Mouse (Mus musculus) v-Abl transformed pro-B cells (cell line): Measurements from ENCODE around the gene Chrdl2.
"Not testable (repeated sequence)": the region's sequence is repeated elsewhere in the genome, so short reads cannot be mapped to it uniquely, and the experiment has no call there.

Experiments used
- in situ Hi-C, 2 experiments: fragments of 400-800 bp; cut with MboI; formaldehyde crosslinking; loops; one replicate each; pipeline ENCODE4 v1.15.1; 2025; ENCODE audit not compliant: unreplicated experiment in 2 of 2

The Chrdl2 gene

DNA sequence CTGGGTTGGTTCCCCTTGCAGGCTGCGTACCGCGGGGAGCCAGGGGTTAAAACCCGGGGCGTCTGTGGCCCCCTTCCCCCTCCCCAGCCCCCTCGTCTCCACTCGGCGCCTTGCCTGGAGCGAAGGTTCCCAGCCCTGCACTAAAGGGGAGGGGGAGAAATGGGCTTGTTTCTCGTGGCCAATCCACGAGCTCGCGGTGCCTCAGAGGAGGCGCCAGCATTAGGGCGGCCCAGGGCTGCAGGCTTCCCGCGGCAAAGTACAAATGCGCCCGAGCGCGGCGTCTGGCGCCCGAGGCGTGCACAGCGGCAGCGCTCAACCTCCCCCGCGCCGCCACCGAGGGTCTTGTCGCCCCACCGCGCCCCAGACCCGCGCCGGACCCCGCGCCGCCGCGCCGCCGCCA lies at the start of gene Chrdl2:
Gene Chrdl2, plus strand, starts transcription at position 383 of the 400 bp plus-strand sequence.
- in situ Hi-C loops, result no loop called here

GRCm38 (mm10) chr7:99957226-99957965 lies 48.6 kb upstream of the Chrdl2 start:
- in situ Hi-C loops, result no loop called here

GRCm38 (mm10) chr7:99960571-99960970 lies 45.4 kb upstream of the Chrdl2 start:
- in situ Hi-C loops, result not testable (repeated sequence)

DNA sequence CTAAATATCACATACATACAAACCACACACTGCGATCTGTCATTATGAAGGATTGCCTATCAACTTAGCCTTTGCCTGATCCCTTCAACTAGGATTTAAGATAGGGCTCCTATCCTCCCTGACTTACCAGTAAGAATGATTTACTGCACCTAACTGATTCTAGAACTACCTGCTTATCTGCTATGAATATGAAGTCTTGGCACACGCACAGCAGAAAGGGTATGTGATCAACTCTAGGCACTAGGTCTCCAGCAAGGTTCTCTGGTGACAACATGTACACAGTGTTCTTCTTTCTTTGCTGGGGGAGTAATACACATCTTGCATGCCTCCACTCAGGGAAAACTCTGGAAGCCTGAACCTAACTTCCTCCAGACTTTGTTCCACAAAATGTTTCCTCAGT lies 44.5 kb upstream of the Chrdl2 start:
- in situ Hi-C loops, result no loop called here

DNA sequence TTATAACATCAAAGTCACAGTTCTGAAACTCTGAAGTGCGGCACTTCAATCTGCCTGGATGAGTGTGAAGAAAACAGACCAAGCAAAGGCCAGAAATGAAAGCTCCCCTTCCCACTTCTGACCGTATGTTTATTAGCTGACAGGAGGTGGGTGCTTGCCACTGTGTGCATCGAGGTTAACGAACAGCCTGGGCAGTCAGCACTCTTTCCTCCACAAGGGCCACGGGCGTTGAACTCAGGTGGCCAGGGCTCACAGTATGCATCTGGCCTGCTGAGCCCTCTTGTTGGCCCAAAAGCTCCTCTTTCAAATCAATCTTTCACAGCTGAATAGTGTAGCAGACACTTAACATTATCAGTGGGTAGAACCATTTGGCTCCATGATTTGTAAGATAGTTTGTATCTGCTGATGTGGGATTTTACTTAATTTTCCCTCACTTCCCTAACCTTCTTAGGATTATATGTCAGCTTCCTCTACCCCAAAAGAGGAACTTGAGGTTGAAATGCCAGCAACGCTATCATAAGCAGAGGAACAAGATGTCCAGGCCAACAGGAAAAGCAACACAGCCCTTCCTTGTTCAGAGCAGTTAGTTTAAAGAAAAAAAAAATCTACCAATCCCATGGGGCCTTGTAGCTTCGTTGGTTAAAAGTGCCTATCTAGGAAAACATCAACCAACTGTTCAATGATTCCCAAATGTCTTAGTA lies 43.3 kb upstream of the Chrdl2 start:
- in situ Hi-C loops, result no loop called here

- in situ Hi-C loops, result no loop called here
Observed at GRCm38 (mm10) chr7:99963237-99963860, 42.6 kb upstream of the Chrdl2 start.

DNA sequence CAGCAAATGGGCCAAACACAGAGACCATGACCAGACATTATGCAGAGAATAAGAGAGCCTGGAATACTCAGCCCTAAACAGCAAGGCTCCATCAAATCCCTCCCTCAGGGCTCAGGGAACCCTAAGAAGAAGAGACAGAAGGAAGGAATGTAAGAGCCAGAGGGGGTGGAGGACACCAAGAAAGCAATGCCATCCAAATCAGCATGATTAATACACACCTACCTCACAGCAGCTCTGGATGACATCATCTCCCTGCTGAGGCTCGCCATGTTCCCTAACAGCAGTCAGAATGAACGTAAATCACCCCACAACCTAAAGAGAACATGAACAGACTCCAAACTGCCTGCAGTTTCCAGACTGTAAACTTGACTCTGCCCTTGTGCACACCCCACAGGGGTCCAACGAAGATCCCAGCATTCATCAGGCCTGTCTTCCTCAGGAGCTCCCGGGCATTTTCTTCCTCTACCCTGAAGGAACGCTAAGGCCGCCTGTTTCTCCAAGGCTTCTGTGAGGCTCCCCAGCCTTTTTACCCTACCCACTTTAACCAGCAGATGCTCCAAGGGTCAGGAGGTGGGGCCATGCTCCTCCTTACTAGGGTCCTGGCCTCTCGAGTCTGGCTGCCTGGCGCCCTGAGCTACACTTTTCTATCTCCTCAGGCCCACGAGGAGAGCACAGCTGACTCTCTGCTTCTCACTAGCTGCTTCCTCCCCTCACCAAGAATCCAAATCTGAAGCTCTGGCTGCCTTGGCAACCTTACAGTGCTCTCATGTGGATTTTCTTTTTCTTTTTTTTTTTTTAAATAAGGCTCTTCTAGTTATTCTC lies 40.7 kb upstream of the Chrdl2 start:
- in situ Hi-C loops, result no loop called here

- in situ Hi-C loops, result no loop called here
Observed at GRCm38 (mm10) chr7:99966011-99966721, 39.8 kb upstream of the Chrdl2 start.

GRCm38 (mm10) chr7:99969151-99969550 lies 36.8 kb upstream of the Chrdl2 start:
- in situ Hi-C loops, result no loop called here

- in situ Hi-C loops, result no loop called here
Observed at GRCm38 (mm10) chr7:99971926-99972325, 34.0 kb upstream of the Chrdl2 start.

- in situ Hi-C loops, result not testable (repeated sequence)
Observed at GRCm38 (mm10) chr7:99972912-99973311, 33.1 kb upstream of the Chrdl2 start.

DNA sequence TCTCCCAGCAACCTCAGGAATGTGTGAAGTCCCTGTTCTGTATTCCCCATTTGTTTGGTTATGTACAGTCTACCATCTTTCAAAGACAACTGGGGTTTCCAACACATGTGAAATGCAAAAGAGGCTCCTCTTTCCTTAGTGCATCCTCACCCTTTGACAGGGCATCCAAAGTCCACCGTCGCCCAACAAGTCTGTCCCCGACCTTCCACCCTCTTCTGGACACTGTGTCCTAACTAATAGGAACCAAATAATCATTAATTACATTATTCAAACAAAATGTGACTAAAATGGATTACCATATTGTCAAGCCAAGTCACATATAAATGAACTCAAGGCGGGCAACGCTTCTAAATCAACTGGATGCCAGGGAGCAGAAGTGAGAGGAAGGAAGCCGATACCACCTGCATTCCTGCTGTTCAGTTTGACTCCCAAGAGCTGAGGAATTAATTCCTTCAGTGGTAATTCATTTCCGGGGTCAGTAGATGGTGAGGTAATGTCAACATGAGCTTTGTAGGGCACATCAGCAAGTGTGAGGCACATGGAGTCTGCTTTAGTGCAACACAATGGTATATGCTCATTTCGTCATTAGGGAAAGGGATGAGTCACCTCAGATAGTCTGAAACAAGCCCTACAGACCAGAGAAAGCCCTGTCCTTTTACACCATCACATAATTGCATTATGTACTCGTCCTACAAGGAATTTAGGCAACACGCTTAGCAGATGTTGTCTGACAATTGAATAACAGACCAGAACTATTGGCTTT lies 31.6 kb upstream of the Chrdl2 start:
- in situ Hi-C loops, result no loop called here

DNA sequence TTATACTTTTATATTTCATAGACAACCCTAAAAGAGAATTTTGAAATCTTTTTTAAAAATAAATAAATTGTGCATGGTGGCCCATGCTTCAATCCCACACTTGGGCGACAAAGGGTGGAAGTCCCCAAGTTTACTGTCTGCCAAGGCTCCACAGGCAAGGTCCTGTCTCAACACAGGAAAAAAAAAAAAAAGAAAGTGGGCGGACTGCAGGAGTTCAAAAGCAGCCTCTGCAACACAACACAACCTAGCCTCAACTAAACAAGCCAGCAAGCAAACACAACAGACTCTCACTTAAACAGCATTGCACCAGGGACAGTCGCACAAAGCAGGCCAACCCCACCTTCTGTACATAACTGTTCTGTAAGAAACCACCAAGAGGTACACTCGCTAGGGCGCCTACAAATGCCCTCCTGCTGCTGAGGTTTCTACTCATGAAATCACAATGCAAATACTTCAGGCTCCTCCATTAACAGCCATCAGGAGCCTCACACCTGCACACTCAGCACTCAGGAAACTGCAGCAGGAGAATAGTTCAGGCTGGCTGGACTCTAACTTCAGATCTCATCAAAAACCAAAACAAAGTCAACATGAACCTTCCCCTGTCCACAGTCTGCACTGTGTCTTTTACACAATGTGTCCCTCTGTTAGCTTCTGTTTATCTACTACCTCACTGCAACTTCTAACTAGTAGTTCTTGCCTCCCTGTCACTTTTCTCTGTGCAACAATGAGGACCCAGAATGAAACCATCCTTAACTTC lies 30.0 kb upstream of the Chrdl2 start:
- in situ Hi-C loops, result no loop called here

DNA sequence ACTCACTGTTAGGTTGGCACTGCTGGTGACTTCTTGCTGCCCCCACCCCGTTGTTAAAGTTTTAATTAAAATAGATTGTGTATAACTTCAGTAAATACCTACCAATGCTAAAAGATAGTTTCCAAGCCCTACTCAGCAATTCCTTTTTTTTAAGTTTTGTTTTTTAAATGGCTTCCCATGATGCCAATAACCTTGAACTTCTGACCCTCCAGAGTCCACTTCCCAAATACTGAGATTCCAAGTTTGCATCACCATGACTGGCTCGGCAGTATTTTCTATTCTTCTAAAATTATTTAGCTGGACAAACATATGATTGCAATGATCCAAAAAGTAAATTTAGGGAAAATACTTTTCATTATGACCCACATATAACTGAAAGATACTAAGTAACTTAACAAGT lies 27.9 kb upstream of the Chrdl2 start:
- in situ Hi-C loops, result no loop called here

- in situ Hi-C loops, result no loop called here
Observed at GRCm38 (mm10) chr7:99979081-99979480, 26.9 kb upstream of the Chrdl2 start.

DNA sequence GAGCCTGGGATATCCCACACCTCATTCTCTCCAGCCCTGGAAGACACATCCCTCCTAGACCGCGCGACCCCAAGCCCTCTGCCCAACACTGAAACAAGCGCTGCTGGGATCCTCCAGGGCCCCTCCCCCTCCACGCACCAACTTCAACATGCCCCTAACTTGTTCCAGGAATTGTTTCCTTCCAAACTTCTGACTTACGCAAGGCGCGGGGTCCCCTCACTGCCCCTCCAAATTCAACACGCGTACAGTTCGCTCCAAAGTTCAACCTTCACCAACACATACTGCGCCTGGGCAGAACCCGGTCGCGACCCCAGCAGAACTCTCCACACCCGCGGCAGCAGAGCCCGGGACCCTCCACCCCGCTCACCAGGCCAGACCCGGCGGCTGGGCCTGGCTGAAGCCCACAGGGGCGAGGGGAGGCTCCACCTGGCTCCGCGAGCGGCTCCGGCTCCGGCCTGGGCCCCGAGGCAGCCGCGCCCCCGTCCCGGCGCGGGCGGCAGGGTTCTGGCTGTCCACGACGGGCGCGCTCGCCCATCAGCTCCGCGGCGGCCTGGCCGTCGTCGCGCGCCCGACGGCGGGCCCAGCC lies 26.3 kb upstream of the Chrdl2 start:
- in situ Hi-C loops, result loop anchor here (10.0 kb wide), 2 partner anchors 45 to 145 kb away; partner anchors contain the start of gene Pold3 (in 1 of the 2)

- in situ Hi-C loops, result loop anchor here (10.0 kb wide), 2 partner anchors 45 to 145 kb away; partner anchors contain the start of gene Pold3 (in 1 of the 2)
Observed at GRCm38 (mm10) chr7:99980132-99980591, 25.8 kb upstream of the Chrdl2 start, which contains the start of gene Rnf169. Gene Rnf169, minus strand, starts transcription at chr7:99980448.

DNA sequence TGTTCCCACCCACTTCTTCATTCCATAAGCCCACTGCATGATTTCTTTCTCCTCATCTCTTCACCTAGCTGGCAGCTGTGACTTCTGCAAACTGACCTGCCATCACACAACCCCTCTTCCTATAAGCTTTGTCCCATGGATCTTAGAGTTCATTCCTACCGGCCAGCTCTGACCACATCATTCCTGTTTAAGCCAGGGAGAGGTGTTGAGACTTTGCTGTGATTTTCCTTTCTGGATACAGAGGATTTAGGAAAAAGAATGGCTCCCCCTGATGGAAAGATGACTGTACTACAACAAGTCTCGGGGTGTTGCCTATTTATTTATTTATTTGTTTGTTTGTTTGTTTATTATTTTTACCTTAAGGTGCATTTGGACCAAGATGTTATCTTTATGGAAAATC lies 24.7 kb upstream of the Chrdl2 start:
- in situ Hi-C loops, result loop anchor here (10.0 kb wide), 2 partner anchors 47 to 143 kb away; partner anchors contain the start of gene Pold3 (in 1 of the 2)
